Mouse (Mus musculus): ENCODE measurements at regions not wholly inside any gene's neighbourhood (a gene's known extent, or its start where the extent isn't known, plus 50 kb on each side); places are given as distances from the start of the nearest gene placed in this dataset.
"Not testable (repeated sequence)": the region's sequence is repeated elsewhere in the genome, so short reads cannot be mapped to it uniquely, and the experiment has no call there.

DNA sequence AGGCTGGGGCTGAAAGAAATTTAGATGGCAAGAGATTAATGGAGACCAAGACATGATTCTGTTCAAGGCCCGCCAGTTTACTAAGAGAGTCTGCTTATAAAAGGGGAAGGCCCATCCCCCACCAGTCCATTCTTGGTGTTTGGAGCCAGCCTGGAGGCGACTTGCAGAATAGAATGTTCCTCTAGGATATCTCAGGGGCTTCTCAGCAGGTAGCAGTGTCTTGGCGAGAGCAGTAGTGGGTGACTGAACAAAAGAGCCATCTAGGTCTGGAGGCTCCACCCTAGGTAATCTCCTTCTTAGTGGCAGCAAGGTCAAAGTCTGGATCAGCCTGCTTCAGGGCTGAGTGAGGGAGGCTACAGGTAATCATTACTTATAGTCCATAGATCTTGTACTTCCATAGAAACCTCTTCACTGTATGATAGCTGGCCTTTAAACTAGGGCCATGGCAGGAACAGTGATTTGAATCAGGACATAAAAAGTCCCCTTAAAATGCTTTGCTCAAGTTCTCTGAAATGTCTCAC lies 166.0 kb upstream of the Gm5538 start:
- DNase-seq: not testable (repeated sequence)

DNA sequence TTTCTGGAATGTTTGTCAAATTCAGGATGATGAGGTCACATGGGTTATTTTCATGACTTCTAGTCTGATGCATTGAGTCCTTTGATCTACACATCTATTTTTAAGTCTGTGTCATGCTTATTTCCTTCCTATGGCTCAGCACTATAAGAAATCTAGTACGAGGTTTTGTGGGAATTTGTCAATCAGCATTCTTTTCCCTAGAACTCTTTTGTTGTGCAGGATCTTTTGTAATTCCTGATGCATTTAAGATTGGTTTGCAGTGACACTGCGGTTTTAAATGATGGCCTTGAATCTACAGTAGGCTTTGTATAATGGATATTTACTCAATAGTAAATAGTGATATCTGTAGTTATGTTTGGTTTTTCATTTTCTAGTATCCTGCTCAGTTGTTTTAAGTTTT lies 187.0 kb upstream of the Gm5538 start:
- no peak for DNase-seq

DNA sequence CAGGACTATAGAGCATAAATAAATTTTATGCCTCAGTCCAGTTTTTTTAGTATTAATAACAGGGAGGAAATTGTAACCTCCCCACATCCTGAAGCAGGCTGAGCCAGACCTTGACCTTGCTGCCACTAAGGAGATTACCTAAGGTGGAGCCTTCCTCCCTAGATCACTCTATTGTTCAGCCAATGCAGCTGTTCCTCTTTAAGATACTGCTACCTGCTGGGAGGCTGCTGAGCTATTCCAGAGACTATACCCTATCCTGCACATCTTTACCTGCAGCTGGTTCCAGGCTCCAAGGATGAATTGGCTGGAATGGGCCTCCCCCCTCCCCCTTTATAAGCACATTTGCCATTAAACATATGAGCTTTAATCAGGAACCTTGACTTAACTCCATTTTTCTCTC lies 189.0 kb upstream of the Gm5538 start:
- DNase-seq: not testable (repeated sequence)

DNA sequence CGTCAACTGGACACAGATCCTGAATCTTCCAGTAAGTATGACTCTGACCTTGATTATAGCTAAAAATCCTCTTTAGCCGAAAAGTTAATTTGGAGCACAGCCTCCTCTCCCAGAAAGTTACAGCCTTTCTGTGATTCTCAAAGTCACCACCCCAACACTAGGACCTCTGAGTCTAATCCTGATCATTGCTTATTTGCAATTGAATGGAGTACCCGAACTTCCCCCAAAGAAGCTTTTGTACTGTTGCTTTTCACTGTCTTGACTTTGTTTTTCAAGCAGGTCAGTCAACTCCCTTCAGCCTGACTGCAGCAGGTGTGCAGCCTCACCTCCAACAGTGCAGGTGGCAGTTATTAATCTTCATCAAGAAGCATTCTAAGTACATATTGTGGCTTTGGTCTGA lies 189.7 kb upstream of the Gm5538 start:
- DNase-seq: not testable (repeated sequence)

DNA sequence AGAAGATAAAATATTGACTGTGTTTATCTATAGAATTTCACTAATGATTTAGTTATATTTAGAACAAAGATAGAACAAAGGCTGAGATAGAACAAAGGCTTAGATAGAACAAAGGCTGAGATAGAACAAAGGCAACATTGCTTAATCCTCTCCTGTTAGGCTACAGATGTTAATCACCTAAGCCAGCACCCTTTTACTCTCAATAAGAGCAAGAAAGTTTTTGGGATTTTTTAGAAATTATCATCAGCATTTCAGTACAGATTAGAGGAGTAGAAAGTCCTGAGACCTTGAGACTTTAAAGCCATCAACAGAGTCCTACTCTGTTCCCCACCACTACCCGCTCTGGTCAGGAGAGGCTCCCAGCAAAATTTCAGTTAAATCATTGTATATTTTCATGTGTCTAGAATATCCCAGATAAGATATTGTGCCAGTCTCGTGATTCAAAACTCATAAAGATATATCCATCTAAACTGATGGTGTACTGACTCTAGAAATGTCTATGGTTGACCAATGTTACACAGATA lies 187.2 kb upstream of the Igsf10 start:
- no peak for DNase-seq

DNA sequence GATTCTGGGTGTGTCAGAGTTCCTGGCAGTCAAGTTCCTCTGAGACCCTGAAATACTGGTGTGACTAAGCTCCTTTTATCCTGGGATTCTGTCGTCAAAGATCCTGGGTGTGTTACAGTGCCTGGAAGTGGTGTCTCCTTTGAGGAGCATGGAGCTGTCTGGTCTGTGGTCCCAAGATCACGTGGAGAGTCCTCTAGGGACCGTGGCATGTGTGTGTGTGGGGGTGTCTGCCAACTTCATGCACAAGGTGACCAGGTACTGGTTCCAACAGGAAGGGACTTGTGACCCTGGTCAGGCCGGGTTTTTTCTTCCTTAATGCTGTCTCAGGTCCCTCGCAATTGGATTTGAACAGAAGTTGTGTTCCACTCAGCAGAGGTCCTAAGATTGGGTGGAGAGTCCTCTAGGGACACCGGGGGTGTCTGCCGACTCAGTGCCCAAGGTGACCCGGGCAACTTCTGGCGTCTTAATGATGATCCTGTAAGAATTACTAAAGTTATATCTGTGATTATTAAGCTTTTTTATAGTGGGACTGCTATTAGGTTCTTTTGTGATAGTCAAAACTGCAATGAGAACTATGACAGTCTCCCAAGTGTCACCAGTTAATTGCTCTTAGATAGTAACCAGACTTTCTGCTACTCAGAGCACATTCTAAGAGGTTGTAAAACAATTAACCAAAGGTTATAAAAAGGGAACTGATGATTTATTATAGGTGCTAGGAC lies 186.6 kb upstream of the Igsf10 start:
- DNase-seq: no peak

DNA sequence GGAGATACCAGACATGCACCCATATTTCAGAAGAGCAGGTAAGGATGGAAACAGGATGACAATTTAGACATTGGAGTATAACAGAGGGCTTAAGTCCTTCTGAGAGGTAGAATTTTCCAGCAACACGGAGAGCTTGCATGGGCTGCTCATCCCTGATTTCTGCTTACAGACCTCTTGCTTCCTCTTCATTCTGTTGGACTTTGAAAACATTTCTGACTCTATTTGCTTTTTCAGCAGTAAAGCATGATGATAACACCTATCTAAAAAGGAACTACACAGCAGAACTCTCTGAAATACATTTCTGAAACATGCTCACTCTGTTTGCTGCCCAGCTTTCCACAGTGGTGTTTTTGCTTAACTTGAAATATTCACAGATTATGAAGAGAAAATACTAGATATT lies 176.6 kb upstream of the Igsf10 start:
- DNase-seq: no peak

DNA sequence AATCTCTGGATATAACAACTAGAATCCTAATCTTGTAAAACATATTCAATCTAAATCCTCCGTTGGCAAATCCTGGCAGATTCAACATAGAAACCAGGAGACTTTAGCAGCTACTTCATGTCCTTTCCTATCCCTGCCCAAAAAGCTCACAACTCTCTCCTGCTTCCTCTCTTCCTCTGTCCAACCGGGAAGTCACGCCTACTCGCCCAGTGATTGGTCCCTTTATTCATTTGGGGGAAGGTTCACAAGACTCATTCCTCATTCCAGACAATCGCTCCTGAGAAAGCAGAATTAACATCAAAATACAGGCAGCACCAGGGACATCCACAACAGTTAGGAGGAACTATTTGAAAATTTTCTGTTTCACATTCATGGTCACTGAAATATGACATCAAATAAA lies 133.9 kb upstream of the Igsf10 start:
- DNase-seq: no peak

DNA sequence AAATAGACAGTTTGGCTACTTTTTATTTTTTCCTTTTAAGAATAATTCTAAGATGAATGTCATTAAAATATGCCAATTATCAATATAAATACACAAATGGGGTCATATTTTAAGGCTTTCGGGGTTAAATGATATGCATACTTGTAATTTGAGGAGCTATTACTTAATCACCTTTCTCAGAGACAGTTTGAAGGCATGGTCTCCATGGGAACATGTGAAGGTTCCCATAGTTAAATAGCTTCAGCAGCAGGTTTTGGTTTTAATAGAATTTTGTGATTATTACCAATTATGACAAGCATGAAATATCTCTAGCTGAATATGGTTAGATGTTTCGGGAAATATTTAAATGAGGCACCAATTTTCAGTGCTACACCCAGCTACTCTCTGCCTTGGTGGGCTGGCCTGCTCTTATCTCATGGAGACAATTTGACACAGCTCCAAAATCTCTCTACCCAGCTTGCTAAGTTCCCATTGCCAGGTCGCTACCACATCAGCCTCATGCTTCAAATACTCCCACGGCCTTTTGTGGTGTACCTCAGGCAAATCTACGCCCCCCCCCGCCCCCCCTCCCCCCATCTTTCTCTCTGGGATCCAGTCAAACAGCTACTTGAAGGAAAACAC lies 133.4 kb upstream of the Igsf10 start:
- no peak for DNase-seq

DNA sequence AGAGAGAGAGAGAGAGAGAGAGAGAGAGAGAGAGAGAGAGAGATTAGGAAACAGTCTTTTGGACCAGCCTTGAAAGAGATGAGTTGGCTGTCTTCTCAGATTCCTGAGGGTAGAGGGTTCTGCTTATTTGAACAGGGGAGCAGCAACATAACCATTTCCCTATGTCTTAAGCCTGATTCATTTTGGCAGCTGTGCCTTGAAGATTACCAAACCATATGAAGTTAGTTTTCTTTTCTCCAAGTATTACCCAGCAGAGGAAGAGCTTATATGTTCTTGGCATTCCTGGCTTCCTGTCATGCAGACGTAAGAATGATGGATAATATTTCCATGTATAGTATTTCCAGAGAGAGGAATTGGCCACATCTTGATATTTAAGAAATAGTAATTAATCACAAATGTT lies 124.8 kb upstream of the Igsf10 start:
- DNase-seq: no peak

DNA sequence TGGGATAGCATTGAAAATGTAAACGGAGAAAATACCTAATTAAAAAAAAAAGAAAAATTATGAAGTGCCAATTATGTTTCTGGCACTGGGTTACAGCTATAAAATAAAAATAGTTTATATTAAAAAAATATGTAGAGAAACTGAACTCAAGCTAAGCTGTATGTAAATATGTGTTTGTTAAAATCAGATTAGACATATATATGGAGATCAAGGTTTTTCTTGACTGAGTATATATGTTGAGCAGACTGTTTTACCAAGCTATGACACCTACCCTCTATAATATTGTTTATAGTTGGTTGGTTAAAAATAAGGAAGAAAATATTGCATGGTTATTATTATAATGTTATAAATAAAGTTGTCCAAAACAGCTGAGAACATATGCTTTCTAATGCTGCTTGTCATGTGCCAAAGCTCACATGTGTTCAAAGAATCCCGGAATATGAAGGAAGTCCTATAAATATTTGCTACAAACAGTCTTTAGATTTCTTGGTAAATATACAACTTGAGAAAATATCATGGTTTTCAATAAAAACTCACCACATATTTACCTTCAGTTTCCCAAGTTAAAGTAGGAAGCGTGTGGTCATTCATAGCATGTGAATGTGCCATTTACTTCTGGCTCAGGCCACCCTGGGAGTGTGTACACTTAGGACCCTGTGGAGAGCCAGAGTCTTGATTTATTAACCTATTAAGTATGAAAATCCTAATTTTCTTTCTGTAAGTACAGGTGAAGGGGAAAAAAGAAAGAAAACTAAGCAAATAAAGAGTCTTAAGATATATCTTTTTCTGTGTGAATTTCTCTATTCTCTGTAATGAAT lies 118.4 kb upstream of the Igsf10 start:
- no peak for DNase-seq

DNA sequence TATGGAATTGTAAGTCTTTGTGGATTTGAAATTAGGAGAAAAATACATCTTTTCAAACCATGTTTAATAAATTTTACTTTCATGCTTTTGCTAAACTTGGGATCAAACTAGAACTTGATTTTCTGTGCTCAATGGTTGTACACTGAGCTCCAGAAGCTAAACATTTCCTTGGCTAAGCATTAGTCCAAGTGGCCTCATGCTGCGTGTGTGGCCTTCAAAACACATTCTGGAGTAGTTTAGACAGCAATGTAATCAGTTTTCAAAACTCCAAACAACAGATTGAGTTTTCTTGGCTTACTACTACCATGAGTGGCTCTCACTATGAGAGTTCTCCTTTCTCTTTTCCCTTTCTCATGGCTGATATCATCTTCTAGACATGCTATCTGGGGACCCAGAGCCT lies 112.7 kb upstream of the Igsf10 start:
- DNase-seq: no peak

DNA sequence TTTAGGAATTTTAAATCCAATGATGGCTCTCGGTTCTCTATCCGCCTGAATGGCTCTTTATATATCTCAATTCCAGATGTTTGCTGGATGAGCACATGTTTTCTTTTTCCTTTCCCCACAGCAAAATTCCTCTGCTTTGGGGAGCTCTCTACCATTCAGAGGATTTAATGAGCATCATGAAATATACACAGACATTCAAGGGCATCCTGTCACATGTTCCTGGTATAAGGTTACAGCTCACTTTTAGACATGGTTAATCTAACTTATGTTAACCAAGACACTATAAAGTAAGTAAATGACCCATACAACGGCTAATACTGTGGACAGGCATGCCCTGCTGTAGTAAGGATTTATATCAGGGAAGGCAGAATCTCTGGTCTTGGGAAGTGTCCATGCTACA lies 106.9 kb upstream of the Igsf10 start:
- DNase-seq: no peak

DNA sequence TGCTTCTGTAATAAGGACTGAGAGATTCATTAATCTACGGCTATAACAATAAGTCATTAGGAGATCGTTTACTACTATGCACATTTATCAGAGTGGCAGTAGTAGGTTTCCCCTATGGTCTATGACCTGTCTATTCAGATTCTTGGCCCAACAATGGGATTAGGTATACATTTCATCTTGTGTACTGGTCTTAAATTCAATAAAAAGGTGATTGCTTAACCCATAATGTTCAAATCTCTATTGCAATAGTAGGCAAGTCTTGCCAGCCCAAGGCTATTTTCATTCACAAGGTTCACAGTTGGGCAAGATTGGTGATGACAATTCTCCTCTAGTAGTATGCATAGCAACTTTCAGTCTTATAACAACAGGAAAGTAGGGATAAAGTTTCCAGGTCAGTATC lies 79.4 kb upstream of the Igsf10 start:
- DNase-seq: no peak

DNA sequence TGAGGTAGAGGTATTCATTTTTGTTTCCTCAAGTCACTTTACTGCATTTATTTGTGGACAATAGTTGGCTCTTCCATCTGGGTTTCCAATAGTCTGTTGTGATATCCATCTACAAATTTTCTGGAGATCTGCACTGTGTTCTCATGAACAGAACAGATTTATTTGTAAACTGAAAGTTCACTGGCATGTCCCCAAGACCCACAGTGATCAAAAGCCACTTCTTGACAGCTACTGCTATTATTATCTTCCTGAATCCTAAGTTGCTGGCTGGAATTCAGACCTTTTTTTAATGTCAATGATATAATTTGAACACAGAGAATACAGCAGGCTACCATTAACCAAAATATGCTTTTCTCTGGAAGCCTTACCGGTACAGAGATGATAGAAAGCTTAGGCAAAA lies 64.9 kb upstream of the Igsf10 start:
- no peak for DNase-seq

DNA sequence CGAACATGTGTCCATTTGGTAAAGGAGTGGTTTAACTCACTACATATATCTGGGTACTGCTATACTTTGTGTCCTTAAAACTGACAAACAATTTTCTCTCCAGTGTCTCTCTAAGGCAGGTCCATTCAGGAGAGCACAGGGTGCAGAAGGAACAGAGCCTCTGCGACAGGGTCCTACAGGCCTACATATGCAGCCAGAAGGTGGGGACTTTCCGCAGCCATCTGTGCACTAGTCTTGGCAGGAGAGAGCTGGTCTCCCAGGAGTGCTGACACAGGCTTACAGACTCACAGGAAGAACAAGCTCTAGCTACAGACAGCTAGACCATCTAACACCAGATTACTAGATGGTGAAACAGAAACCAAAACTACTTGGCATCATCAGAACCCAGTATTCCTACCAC lies 61.8 kb upstream of the Igsf10 start:
- DNase-seq: no peak

DNA sequence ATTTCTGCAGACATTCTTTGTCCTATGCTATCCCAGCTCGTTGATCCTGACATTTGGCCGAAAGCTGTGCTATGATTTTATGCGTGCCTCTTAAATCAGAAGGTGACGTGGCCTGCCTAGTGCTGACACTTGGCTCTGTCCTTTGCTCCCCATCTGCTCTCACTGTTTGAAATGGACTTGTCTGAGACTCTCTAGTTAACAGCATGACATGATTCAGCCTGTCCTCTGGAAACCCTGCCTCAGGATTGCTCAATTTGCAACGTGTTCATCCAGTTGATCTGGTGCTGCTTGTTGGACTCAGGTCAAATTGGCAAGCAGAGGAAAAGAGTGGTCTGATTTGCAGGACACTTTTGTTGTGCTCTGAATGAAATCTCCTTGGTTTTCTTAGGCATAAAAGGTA lies 57.7 kb upstream of the Igsf10 start:
- peak; percentile 33 for DNase-seq

DNA sequence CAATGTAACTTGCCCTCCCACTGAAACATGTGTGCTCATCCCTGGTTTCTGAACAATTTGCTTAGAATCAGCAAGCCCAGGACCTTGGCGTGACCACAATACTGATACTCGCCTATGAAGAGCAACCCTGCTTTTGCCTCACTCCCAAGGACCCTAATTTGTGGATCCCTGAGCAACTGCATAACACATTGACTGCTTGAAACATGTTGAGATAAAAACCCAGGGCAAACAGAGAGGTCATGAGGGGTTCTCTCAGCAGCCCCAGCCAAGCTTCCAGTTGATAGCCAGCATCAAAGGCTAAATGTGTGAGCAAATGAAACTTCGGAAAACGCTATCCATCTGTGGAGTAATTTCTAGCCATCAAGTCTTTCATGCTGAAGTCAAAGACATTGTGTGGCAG lies 57.2 kb upstream of the Igsf10 start:
- no peak for DNase-seq

All from kidney, adult 9 months (tissue).